Mouse (Mus musculus): ENCODE results near the gene Saa2.
"Not testable (repeated sequence)": the region's sequence is repeated elsewhere in the genome, so short reads cannot be mapped to it uniquely, and the experiment has no call there.

Gene Saa2

GRCm38 (mm10) chr7:46751490-46751889, at the start of gene Saa2:
Saa2 (plus strand) TSS chr7:46751790.
- no peak for DNase-seq

- DNase-seq, result peak; percentile 93
Observed at GRCm38 (mm10) chr7:46710390-46710844, 41.2 kb upstream of the Saa2 start, which contains the start of gene Saal1. Saal1 (minus strand) TSS chr7:46710680.

GRCm38 (mm10) chr7:46712250-46712649, 39.3 kb upstream of the Saa2 start:
- no peak for DNase-seq

GRCm38 (mm10) chr7:46714518-46714917, 37.1 kb upstream of the Saa2 start:
- DNase-seq, result peak; percentile 75

- DNase-seq, result no peak
Observed at GRCm38 (mm10) chr7:46715600-46715999, 36.0 kb upstream of the Saa2 start, which contains the start of gene Saa3. Saa3 (minus strand) TSS chr7:46715700.

GRCm38 (mm10) chr7:46716897-46717296, 34.7 kb upstream of the Saa2 start:
- peak; percentile 21 for DNase-seq

- no peak for DNase-seq
Observed at GRCm38 (mm10) chr7:46718591-46719270, 32.9 kb upstream of the Saa2 start.

- DNase-seq, result no peak
Observed at GRCm38 (mm10) chr7:46719526-46719925, 32.1 kb upstream of the Saa2 start.

- DNase-seq, result no peak
Observed at GRCm38 (mm10) chr7:46720460-46720859, 31.1 kb upstream of the Saa2 start.

- DNase-seq, result no peak
Observed at GRCm38 (mm10) chr7:46723354-46723753, 28.2 kb upstream of the Saa2 start.

- DNase-seq, result peak; percentile 47
Observed at GRCm38 (mm10) chr7:46723849-46724248, 27.7 kb upstream of the Saa2 start.

GRCm38 (mm10) chr7:46724396-46724795, 27.2 kb upstream of the Saa2 start:
- no peak for DNase-seq

GRCm38 (mm10) chr7:46727584-46727983, 24.0 kb upstream of the Saa2 start:
- DNase-seq, result no peak

- DNase-seq, result no peak
Observed at GRCm38 (mm10) chr7:46732458-46732857, 19.1 kb upstream of the Saa2 start, which contains the start of gene Saa4. Saa4 (minus strand) TSS chr7:46732603.

- no peak for DNase-seq
Observed at GRCm38 (mm10) chr7:46734983-46735382, 16.6 kb upstream of the Saa2 start.

- DNase-seq, result no peak
Observed at GRCm38 (mm10) chr7:46738561-46739460, 12.8 kb upstream of the Saa2 start.

- DNase-seq, result not testable (repeated sequence)
Observed at GRCm38 (mm10) chr7:46740041-46740440, 11.5 kb upstream of the Saa2 start.

GRCm38 (mm10) chr7:46742880-46743279, 8.7 kb upstream of the Saa2 start, which contains the start of gene Saa1:
Saa1 (minus strand) TSS chr7:46742980.
- DNase-seq, result not testable (repeated sequence)

GRCm38 (mm10) chr7:46745816-46746215, 5.8 kb upstream of the Saa2 start:
- DNase-seq, result no peak

GRCm38 (mm10) chr7:46746381-46746780, 5.2 kb upstream of the Saa2 start:
- DNase-seq, result no peak

GRCm38 (mm10) chr7:46748459-46748858, 3.1 kb upstream of the Saa2 start:
- no peak for DNase-seq

GRCm38 (mm10) chr7:46761049-46761795, 9.6 kb downstream of the Saa2 start:
- DNase-seq, result no peak

GRCm38 (mm10) chr7:46762601-46763000, 11.0 kb downstream of the Saa2 start:
- DNase-seq, result no peak
